Mouse (Mus musculus) small intestine, adult 2 months (tissue): ENCODE data around the gene Zfp985.

ENCODE experiments used
- CTCF ChIP-seq: fragments of 200-500 bp; IDR thresholded peaks from 2 replicates; pipeline ENCODE4 v1.5.1; 2012; ENCODE audit warnings: low read depth, mild to moderate bottlenecking, control low read depth, inconsistent platforms, low read length, moderate library complexity, mixed read lengths; ENCODE audit not compliant: insufficient replicate concordance, insufficient read length; ENCODE audit errors: extremely low read depth
- POLR2A ChIP-seq: fragments of 200-500 bp; IDR thresholded peaks from 2 replicates; pipeline ENCODE4 v1.6.1; 2012; ENCODE audit warnings: low read depth, mild to moderate bottlenecking, control low read depth, inconsistent platforms, low read length, moderate library complexity

GRCm38 (mm10) chr4:147537702-147538101 is 15.4 kb upstream of the Zfp985 start:
- no peak for TF ChIP-seq CTCF
- no peak for TF ChIP-seq POLR2A
